Mouse (Mus musculus) liver, embryonic 13.5 days (tissue): Measurements from ENCODE around the gene Atxn1. TPM values are rescaled to one million over a fixed set of nuclear protein-coding genes. Genes with fewer than 3 reads are reported as not detected.
A peak's percentile ranks its signal among the peaks of the same experiment; 100 is the strongest.

Experiments
- ATAC-seq: fragments of 200-750 bp; cut with Nextera tagmentation; 2 replicates; pipeline ENCODE4 v1.8.0; 2017; ENCODE audit warnings: low read depth, mild to moderate bottlenecking, moderate number of reproducible peaks, moderate library complexity
- DNase-seq: peaks from one replicate; pipeline ENCODE4 v3.0.0; 2022
- H3K27ac ChIP-seq: fragments of 300-500 bp; sonication (generic); 2 replicates; pipeline ENCODE4 v1.5.1; 2015; ENCODE audit warnings: moderate library complexity, mild to moderate bottlenecking, inconsistent platforms
- H3K27me3 ChIP-seq: fragments of 300-500 bp; sonication (generic); 2 replicates; pipeline ENCODE4 v1.6.1; 2015; ENCODE audit warnings: mild to moderate bottlenecking, inconsistent platforms
- H3K36me3 ChIP-seq: fragments of 300-500 bp; sonication (generic); 2 replicates; pipeline ENCODE4 v1.6.1; 2015; ENCODE audit warnings: mild to moderate bottlenecking, inconsistent platforms
- H3K4me1 ChIP-seq: fragments of 300-500 bp; sonication (generic); replicated peaks from 2 replicates; pipeline ENCODE4 v1.6.1; 2015; ENCODE audit warnings: inconsistent platforms
- H3K4me2 ChIP-seq: fragments of 300-500 bp; sonication (generic); 2 replicates; pipeline ENCODE4 v1.6.1; 2015; ENCODE audit warnings: inconsistent platforms, mild to moderate bottlenecking, moderate library complexity
- H3K4me3 ChIP-seq: fragments of 300-500 bp; sonication (generic); replicated peaks from 2 replicates; pipeline ENCODE4 v1.5.1; 2015; ENCODE audit warnings: mild to moderate bottlenecking, inconsistent platforms
- H3K9ac ChIP-seq: fragments of 300-500 bp; sonication (generic); 2 replicates; pipeline ENCODE4 v1.6.1; 2015; ENCODE audit warnings: mild to moderate bottlenecking, inconsistent platforms
- H3K9me3 ChIP-seq: fragments of 300-500 bp; sonication (generic); replicated peaks from 2 replicates; pipeline ENCODE4 v1.6.1; 2016; ENCODE audit warnings: inconsistent platforms
- WGBS: fragments of 180-500 bp; shearing (Covaris S2); methylation state at CpG from one replicate; pipeline ENCODE4 v1.1.7; 2015; ENCODE audit not compliant: insufficient replicate concordance; 5-methylcytosine and 5-hydroxymethylcytosine counted together
- polyA plus RNA-seq: library from polyadenylated mRNA; unstranded; fragments of >200 nt; fragmentation: Nextera tagmentation; extraction: Ambion mirVana; gene quantifications from 2 replicates; pipeline ENCODE4 v1.2.1, GENCODE M21; 2015

Atxn1 gene
- polyA plus RNA-seq, 1 experiment from 2014 or later = 1.5 TPM

- Histone ChIP-seq H3K4me3 (no peak overlapping the region), H3K4me1 (peaks cover 94% of the 10 kb centered on the region), H3K4me2 (0 out of 2 replicates have a peak overlapping the region, but pooled peaks have one; percentile 8), H3K9me3 (no peaks in the 10 kb centered on the region), H3K27ac (peak overlapping the region; percentile 100), H3K9ac (peak overlapping the region; percentile 37), H3K36me3 (peaks cover 82% of the 10 kb centered on the region), H3K27me3 (no peaks in the 10 kb centered on the region)
- no peak for DNase-seq
- ATAC-seq = no peak
- WGBS = 37% methylated on average over 6 of the region's 6 CpGs
These were observed 434.1 kb downstream of the Atxn1 start for GRCm38 (mm10) chr13:45530754-45531153.

GRCm38 (mm10) chr13:45528787-45529186 is 436.0 kb downstream of the Atxn1 start:
- DNase-seq (no peak), ATAC-seq (no peak)
- H3K9ac ChIP-seq = peak overlapping the region; percentile 71
- H3K4me1 ChIP-seq = peaks cover 94% of the 10 kb centered on the region
- H3K27ac ChIP-seq = peak overlapping the region; percentile 100
- H3K4me3 ChIP-seq = no peak overlapping the region
- no peak overlapping the region for H3K4me2 ChIP-seq
- H3K27me3 ChIP-seq = no peaks in the 10 kb centered on the region
- WGBS = 91% methylated on average over 4 of the region's 4 CpGs
- no peaks in the 10 kb centered on the region for H3K9me3 ChIP-seq
- H3K36me3 ChIP-seq = peaks cover 81% of the 10 kb centered on the region

DNA sequence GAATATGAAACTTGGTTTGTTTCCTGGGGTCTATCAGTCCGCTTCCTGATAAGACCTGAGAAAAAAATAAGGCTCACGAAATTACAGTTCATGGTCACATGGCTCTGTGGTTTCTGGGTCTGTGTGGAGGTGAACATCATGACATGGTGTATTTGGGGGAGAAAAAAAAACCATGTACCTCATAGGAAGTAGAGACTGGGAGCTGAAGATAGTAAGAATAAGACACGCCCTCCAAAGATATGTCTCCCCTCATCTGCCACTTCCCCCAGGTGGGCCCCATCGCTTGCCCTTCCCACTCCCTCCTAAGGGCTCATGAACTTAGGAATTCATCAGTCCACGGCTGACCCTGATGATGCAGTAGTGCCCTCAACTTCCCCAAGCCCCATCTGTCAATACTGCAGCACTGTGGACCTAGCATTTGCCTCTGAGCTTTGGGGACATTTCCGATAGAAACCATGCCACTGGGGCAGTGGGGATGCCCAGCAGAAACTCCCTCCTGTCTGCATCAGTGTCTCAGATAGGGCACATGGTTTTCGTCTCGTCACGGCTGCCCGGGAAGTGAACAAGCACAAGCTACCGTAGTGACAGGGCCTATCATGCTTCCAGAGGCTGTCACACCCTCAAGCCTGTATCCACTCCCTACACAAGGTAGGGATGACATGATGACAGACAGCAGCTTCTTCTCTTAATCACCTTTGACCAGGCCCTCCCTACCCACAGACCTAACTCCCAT is 437.4 kb downstream of the Atxn1 start:
- 15% methylated on average over 11 of the region's 11 CpGs for WGBS
- Histone ChIP-seq H3K27ac (peak overlapping the region; percentile 100), H3K4me1 (peaks cover 100% of the 10 kb centered on the region), H3K9me3 (no peaks in the 10 kb centered on the region), H3K9ac (peak overlapping the region; percentile 71), H3K27me3 (no peaks in the 10 kb centered on the region), H3K4me3 (peak overlapping the region; percentile 21; the same call in 1 of the 2 replicates), H3K4me2 (peak overlapping the region; percentile 66), H3K36me3 (peaks cover 81% of the 10 kb centered on the region)
- DNase-seq = peak; percentile 89
- peak; percentile 97 for ATAC-seq

GRCm38 (mm10) chr13:45526230-45526629 is 438.6 kb downstream of the Atxn1 start:
- no peak for DNase-seq
- H3K27me3 ChIP-seq = no peaks in the 10 kb centered on the region
- peak overlapping the region; percentile 65 for H3K9ac ChIP-seq
- peak overlapping the region; percentile 66 for H3K4me2 ChIP-seq
- H3K36me3 ChIP-seq = peaks cover 81% of the 10 kb centered on the region
- 80% methylated on average over 7 of the region's 7 CpGs for WGBS
- H3K4me1 ChIP-seq = peaks cover 100% of the 10 kb centered on the region
- 0 out of 2 replicates have a peak overlapping the region, but pooled peaks have one; percentile 21 for H3K4me3 ChIP-seq
- peak overlapping the region; percentile 100 for H3K27ac ChIP-seq
- ATAC-seq = no peak
- no peaks in the 10 kb centered on the region for H3K9me3 ChIP-seq

GRCm38 (mm10) chr13:45524791-45525435 is 439.9 kb downstream of the Atxn1 start:
- no peak overlapping the region for H3K4me2 ChIP-seq
- no peaks in the 10 kb centered on the region for H3K27me3 ChIP-seq
- ATAC-seq (no peak), DNase-seq (no peak)
- H3K9ac ChIP-seq = peak overlapping the region; percentile 61
- 91% methylated on average over 6 of the region's 6 CpGs for WGBS
- peaks cover 81% of the 10 kb centered on the region for H3K36me3 ChIP-seq
- no peak overlapping the region for H3K4me3 ChIP-seq
- H3K27ac ChIP-seq = peak overlapping the region; percentile 100
- no peaks in the 10 kb centered on the region for H3K9me3 ChIP-seq
- H3K4me1 ChIP-seq = peaks cover 100% of the 10 kb centered on the region

DNA sequence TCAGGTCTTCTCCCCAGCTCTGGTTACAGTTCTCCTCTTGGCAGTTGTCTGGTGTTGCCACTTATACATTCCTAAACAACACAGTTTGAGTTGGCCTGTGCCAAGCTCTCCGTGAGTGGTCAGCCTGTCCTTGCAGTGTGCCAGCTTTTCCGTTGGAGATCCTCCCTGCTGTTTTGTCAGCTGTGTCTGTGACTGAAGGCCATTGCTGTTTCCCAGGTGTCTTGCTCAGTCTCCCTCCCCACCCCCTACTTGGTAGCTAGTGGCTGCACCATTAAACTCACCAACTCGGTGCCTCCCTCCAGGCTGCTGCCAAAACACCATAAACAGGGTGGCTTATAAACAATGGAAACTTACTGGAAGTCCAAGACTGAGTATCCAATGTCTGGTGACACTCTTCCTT is 440.5 kb downstream of the Atxn1 start:
- peaks cover 81% of the 10 kb centered on the region for H3K36me3 ChIP-seq
- peak overlapping the region; percentile 51 for H3K9ac ChIP-seq
- H3K4me2 ChIP-seq = no peak overlapping the region
- peaks cover 99% of the 10 kb centered on the region for H3K4me1 ChIP-seq
- H3K27ac ChIP-seq = peak overlapping the region; percentile 100
- DNase-seq = no peak
- H3K4me3 ChIP-seq = no peak overlapping the region
- 84% methylated on average over 3 of the region's 3 CpGs for WGBS
- H3K27me3 ChIP-seq = no peaks in the 10 kb centered on the region
- no peak for ATAC-seq
- no peaks in the 10 kb centered on the region for H3K9me3 ChIP-seq

DNA sequence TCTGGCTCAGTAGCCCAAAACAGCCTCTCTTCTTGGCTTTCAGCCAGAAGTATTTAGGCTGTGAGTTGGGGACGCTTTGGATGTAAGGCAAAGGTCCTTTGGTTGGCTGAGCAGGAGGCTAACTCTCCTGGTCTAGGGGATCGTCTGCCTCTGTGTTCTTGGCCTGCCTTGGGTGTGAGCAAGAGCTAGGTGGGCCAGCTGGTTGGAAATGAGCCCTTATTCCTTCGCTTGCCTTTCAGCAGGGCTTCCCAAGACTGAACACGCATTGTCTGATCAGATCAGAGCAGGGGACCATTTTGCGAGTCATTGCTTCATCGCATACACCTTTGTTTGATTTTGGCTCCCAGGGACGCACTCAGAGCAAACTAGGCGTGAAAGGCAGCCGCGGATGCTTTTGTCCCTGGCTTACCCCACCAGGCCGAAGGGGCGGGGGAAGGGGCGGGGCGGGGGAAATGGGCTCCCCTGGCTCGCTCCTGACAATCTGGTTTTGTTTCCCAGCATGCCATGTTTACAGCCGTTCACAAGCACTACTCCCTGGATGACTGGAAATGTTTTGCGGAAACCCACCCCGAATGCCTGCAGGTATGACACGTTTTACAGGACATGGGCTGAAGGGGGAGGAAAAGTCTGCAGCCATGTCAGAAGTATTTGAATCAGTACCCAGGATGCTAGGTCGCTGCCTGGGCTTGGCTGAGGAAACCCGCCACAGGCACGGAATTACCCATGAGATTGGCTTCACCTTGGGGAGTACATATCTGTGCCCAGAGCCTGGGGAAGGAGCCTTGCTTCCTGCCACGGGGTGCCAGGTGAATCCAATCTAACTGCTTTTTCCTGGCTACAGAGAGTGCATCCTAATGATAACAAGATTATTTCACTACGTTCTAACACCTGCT is 448.1 kb downstream of the Atxn1 start:
- H3K9ac ChIP-seq = peak overlapping the region; percentile 94
- no peak for ATAC-seq
- peaks cover 99% of the 10 kb centered on the region for H3K4me1 ChIP-seq
- peak overlapping the region; percentile 97 for H3K27ac ChIP-seq
- H3K9me3 ChIP-seq = no peaks in the 10 kb centered on the region
- WGBS = 44% methylated on average over 24 of the region's 24 CpGs
- H3K4me2 ChIP-seq = peak overlapping the region; percentile 73
- peak overlapping the region; percentile 6; the same call in 1 of the 2 replicates for H3K4me3 ChIP-seq
- H3K36me3 ChIP-seq = peaks cover 84% of the 10 kb centered on the region
- no peak for DNase-seq
- no peaks in the 10 kb centered on the region for H3K27me3 ChIP-seq

DNA sequence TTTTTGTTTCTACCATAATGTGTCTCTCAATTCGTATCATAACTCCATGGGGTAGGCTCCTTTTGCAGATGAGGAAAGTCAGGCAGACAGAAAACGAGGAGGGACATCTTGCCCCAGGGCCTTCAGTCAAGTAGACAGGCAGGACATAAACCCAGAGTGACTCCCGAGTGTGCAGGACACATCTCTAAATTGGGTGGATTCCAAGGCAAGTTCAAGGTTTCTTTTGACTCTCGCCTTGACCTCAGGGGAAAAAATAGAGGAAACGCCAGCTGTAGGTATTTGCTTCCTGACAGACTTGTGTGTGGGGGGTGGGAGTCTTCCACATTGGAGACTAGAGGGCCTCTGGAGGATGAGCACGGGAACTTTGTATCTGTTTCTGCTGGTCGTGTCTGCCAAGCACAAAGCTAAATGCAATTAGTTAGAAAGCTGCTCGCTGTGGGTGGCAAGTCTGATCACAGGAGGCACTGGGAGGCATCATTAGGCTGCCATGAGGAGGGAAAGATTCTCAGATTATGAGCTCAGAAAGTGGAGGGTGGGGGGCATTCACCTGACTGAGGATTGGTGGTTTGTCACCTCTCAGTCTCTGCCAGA is 449.9 kb downstream of the Atxn1 start:
- peaks cover 77% of the 10 kb centered on the region for H3K36me3 ChIP-seq
- H3K4me3 ChIP-seq = peak overlapping the region; percentile 78
- DNase-seq (no peak), ATAC-seq (no peak)
- peak overlapping the region; percentile 73 for H3K4me2 ChIP-seq
- no peaks in the 10 kb centered on the region for H3K27me3 ChIP-seq
- peak overlapping the region; percentile 94 for H3K9ac ChIP-seq
- no peaks in the 10 kb centered on the region for H3K9me3 ChIP-seq
- WGBS = 53% methylated on average over 8 of the region's 8 CpGs
- peaks cover 99% of the 10 kb centered on the region for H3K4me1 ChIP-seq
- H3K27ac ChIP-seq = peak overlapping the region; percentile 97

GRCm38 (mm10) chr13:45514115-45514514 is 450.7 kb downstream of the Atxn1 start:
- DNase-seq (no peak), ATAC-seq (peak; percentile 37)
- Histone ChIP-seq H3K36me3 (peaks cover 69% of the 10 kb centered on the region), H3K4me1 (peaks cover 100% of the 10 kb centered on the region), H3K27ac (peak overlapping the region; percentile 97), H3K9me3 (no peaks in the 10 kb centered on the region), H3K27me3 (no peaks in the 10 kb centered on the region), H3K9ac (peak overlapping the region; percentile 94), H3K4me3 (peak overlapping the region; percentile 78), H3K4me2 (peak overlapping the region; percentile 73)
- WGBS = 19% methylated on average over 5 of the region's 5 CpGs

DNA sequence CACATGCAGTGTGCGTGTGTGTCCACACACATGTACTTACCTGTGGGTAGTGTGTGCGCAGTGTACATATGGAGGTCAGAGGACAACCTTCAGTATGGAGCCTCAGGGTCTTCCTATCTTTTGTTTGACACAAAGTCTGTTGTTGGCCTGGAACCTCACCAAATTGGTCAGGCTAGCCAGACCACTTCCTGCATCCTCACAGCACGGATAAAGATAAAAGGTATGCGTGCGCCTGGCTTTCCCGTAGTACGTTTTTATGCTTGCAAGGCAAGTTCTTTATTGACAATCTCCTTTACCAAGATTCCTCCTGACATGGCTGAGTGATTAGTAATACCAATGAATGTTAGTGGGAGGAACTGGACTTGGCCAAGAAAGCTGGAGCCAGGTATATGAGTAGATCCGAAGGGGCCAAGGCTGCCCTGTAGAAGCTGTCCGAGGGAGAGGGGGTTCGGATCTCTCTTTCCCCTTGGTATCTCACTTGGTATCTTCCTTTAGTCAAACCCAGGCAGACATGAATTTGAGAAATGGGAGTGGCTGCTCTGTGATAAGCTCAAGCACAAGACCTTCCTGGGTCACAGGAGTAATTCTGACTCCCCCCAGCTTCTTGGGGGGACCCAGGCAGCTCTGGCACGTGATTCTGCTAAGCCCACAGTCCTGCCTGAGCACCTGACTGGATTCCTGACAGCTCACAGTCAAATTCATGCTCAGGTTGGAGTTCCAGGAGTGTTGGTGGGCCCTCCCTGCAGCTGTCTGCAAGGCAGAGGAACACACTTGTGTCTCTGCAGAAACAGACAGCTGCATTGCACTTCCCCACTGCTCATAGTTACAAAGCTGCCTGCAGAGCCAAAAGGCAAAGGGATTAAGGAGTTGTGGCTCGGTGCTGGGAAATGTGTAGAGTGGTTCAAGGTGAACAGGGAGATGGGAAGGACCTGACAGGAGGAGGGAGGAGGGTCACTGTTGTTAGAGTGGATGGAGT is 451.5 kb downstream of the Atxn1 start:
- no peaks in the 10 kb centered on the region for H3K27me3 ChIP-seq
- H3K4me3 ChIP-seq = peak overlapping the region; percentile 78
- H3K36me3 ChIP-seq = peaks cover 60% of the 10 kb centered on the region
- no peaks in the 10 kb centered on the region for H3K9me3 ChIP-seq
- ATAC-seq (peak; percentile 27), DNase-seq (peak; percentile 59)
- peak overlapping the region; percentile 94 for H3K9ac ChIP-seq
- WGBS = 27% methylated on average over 12 of the region's 12 CpGs
- H3K27ac ChIP-seq = peak overlapping the region; percentile 97
- H3K4me1 ChIP-seq = peaks cover 96% of the 10 kb centered on the region
- peak overlapping the region; percentile 73 for H3K4me2 ChIP-seq
